Mouse (Mus musculus) hindbrain, embryonic 11.5 days (tissue): ENCODE results near the gene Ccdc126. TPM values are rescaled to one million over a fixed set of nuclear protein-coding genes. Genes with fewer than 3 reads are reported as not detected.
A peak's percentile ranks its signal among the peaks of the same experiment; 100 is the strongest.

Experiments used
- ATAC-seq: fragments of 200-750 bp; cut with Nextera tagmentation; 2 replicates; pipeline ENCODE4 v1.8.0; 2017; ENCODE audit warnings: mild to moderate bottlenecking, moderate TSS enrichment, moderate library complexity; ENCODE audit not compliant: low FRiP score
- DNase-seq: peaks from one replicate; pipeline ENCODE4 v3.0.0-alpha.2; 2015; ENCODE audit warnings: low spot score
- H3K27ac ChIP-seq: fragments of 300-500 bp; sonication (generic); 2 replicates; pipeline ENCODE4 v1.5.1; 2014; ENCODE audit warnings: mild to moderate bottlenecking, low read depth, low read length
- H3K27me3 ChIP-seq: fragments of 300-500 bp; sonication (generic); 2 replicates; pipeline ENCODE4 v1.6.1; 2014; ENCODE audit warnings: mild to moderate bottlenecking, low read length, moderate library complexity, mixed read lengths; ENCODE audit not compliant: control insufficient read depth, insufficient read depth
- H3K36me3 ChIP-seq: fragments of 300-500 bp; sonication (generic); 2 replicates; pipeline ENCODE4 v1.6.1; 2014; ENCODE audit warnings: mild to moderate bottlenecking, low read length, moderate library complexity, mixed read lengths; ENCODE audit not compliant: control insufficient read depth, insufficient read depth
- H3K4me1 ChIP-seq: fragments of 300-500 bp; sonication (generic); replicated peaks from 2 replicates; pipeline ENCODE4 v1.6.1; 2014; ENCODE audit warnings: low read length, mixed read lengths; ENCODE audit not compliant: control insufficient read depth, insufficient read depth
- H3K4me2 ChIP-seq: fragments of 300-500 bp; sonication (generic); replicated peaks from 2 replicates; pipeline ENCODE4 v1.6.1; 2014; ENCODE audit warnings: mild to moderate bottlenecking, low read depth, low read length
- H3K4me3 ChIP-seq: fragments of 300-500 bp; sonication (generic); 2 replicates; pipeline ENCODE4 v1.5.1; 2014; ENCODE audit warnings: low read depth, low read length
- H3K9ac ChIP-seq: fragments of 300-500 bp; sonication (generic); 2 replicates; pipeline ENCODE4 v1.6.1; 2014; ENCODE audit warnings: low read depth, low read length
- H3K9me3 ChIP-seq: fragments of 300-500 bp; sonication (generic); 2 replicates; pipeline ENCODE4 v1.6.1; 2016; ENCODE audit warnings: low read length; ENCODE audit not compliant: control insufficient read depth
- WGBS: fragments of 180-500 bp; shearing (Covaris S2); extraction: QIAGEN DNeasy Blood & Tissue Kit; methylation state at CpG from one replicate; pipeline ENCODE4 v1.1.7; 2014; 5-methylcytosine and 5-hydroxymethylcytosine counted together
- polyA plus RNA-seq: library from polyadenylated mRNA; unstranded; fragments of >200 nt; fragmentation: Nextera tagmentation; extraction: Ambion mirVana; gene quantifications from 2 replicates; pipeline ENCODE4 v1.2.1, GENCODE M21; 2014

Ccdc126 gene
- polyA plus RNA-seq, 1 experiment from 2014 or later: 8.0 TPM

GRCm38 (mm10) chr6:49367159-49368054 is 48.3 kb downstream of the Ccdc126 start, which contains the start of gene Fam221a:
Fam221a (plus strand) TSS chr6:49367739.
- no peak within 1 kb of the TSS for H3K27ac ChIP-seq
- peak within 1 kb of the TSS; percentile 66 for H3K4me2 ChIP-seq
- no peaks in the 10 kb centered on the region for H3K9me3 ChIP-seq
- H3K36me3 ChIP-seq: no peaks in the 10 kb centered on the region
- H3K9ac ChIP-seq: peak within 1 kb of the TSS; percentile 48
- DNase-seq: peak; percentile 94
- H3K4me1 ChIP-seq: no peaks in the 10 kb centered on the region; the same call in 1 of the 2 replicates
- 5% methylated on average over 47 of the region's 49 CpGs for WGBS
- peak within 1 kb of the TSS; percentile 44 for H3K4me3 ChIP-seq
- no peaks in the 10 kb centered on the region for H3K27me3 ChIP-seq
- ATAC-seq: peak; percentile 97

- ATAC-seq (no peak), DNase-seq (peak; percentile 37)
- Histone ChIP-seq H3K27ac (no peak overlapping the region), H3K4me2 (peak overlapping the region; percentile 66), H3K36me3 (no peaks in the 10 kb centered on the region), H3K27me3 (no peaks in the 10 kb centered on the region), H3K9me3 (no peaks in the 10 kb centered on the region), H3K4me1 (no peaks in the 10 kb centered on the region; the same call in 1 of the 2 replicates), H3K9ac (no peak overlapping the region; the same call in 1 of the 2 replicates), H3K4me3 (peak overlapping the region; percentile 44)
- WGBS: 47% methylated on average over 3 of the region's 3 CpGs
Measured at GRCm38 (mm10) chr6:49368212-49368611, 49.1 kb downstream of the Ccdc126 start.

GRCm38 (mm10) chr6:49372705-49373104 is 53.6 kb downstream of the Ccdc126 start:
- no peaks in the 10 kb centered on the region for H3K36me3 ChIP-seq
- H3K4me1 ChIP-seq: no peaks in the 10 kb centered on the region; the same call in 1 of the 2 replicates
- H3K9ac ChIP-seq: no peak overlapping the region
- no peak overlapping the region for H3K4me3 ChIP-seq
- H3K27ac ChIP-seq: no peak overlapping the region
- no peaks in the 10 kb centered on the region for H3K9me3 ChIP-seq
- ATAC-seq (no peak), DNase-seq (no peak)
- WGBS: 82% methylated on average over 4 of the region's 4 CpGs
- H3K4me2 ChIP-seq: no peak overlapping the region
- no peaks in the 10 kb centered on the region for H3K27me3 ChIP-seq

DNA sequence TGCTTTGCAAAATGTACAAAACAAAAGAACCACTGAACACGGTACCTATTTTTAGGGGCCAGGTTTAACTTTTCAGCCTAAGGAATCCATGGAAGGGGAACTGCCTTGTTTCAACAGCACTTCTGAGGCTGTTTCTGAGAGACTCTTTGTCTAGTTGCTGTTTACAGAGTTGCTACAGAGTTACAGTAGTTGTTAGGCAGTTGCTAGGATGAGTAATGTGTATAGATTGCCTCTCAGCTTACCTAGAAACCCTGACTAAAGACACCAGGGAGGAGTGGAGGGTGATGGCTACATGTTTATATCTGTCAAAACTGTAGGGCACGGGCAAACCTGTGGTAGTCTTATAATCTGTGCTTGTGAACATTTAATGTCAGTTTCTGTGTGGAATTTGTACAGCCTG is 54.9 kb downstream of the Ccdc126 start:
- Histone ChIP-seq H3K9ac (no peak overlapping the region), H3K9me3 (no peaks in the 10 kb centered on the region), H3K27me3 (no peaks in the 10 kb centered on the region), H3K27ac (no peak overlapping the region), H3K36me3 (no peaks in the 10 kb centered on the region), H3K4me3 (no peak overlapping the region), H3K4me1 (no peaks in the 10 kb centered on the region), H3K4me2 (no peak overlapping the region)
- ATAC-seq: no peak
- 85% methylated on average over 2 of the region's 2 CpGs for WGBS
- no peak for DNase-seq

GRCm38 (mm10) chr6:49378328-49378727 is 59.3 kb downstream of the Ccdc126 start:
- WGBS: 71% methylated on average over 12 of the region's 12 CpGs
- H3K27ac ChIP-seq: no peak overlapping the region

More at GRCm38 (mm10) chr6:49378328-49378727, 59.3 kb downstream of the Ccdc126 start:
- no peaks in the 10 kb centered on the region for H3K9me3 ChIP-seq
- no peak overlapping the region for H3K9ac ChIP-seq
- H3K27me3 ChIP-seq: no peaks in the 10 kb centered on the region
- H3K4me2 ChIP-seq: no peak overlapping the region
- no peak for DNase-seq
- H3K4me3 ChIP-seq: no peak overlapping the region
- H3K4me1 ChIP-seq: no peaks in the 10 kb centered on the region
- H3K36me3 ChIP-seq: no peaks in the 10 kb centered on the region
- ATAC-seq: no peak

Other genes with a start within 250 kb of the Ccdc126 start
- gene Malsu1, start 245.5 kb upstream of the Ccdc126 start, polyA plus RNA-seq: 56.2 and 57.9 TPM in 2 replicates
- gene Igf2bp3, start 104.3 kb upstream of the Ccdc126 start, polyA plus RNA-seq: 132 and 133 TPM in 2 replicates
- 56.7 and 82.9 TPM in 2 replicates for gene Tra2a, start 55.2 kb upstream of the Ccdc126 start, polyA plus RNA-seq
- 3.4 and 6.9 TPM in 2 replicates for gene Fam221a, start 48.5 kb downstream of the Ccdc126 start, polyA plus RNA-seq
- gene Stk31, start 76.3 kb downstream of the Ccdc126 start, polyA plus RNA-seq: not detected in 2 replicates